Mouse (Mus musculus) spleen, adult 12 weeks (tissue): ENCODE measurements around the gene Blm.

Experiments used
- DNase-seq: peaks from one replicate; pipeline ENCODE4 v3.0.0; 2022; ENCODE audit warnings: low spot score

The Blm gene

GRCm38 (mm10) chr7:80439032-80439760 lies 95.7 kb downstream of the Blm start:
- no peak for DNase-seq

GRCm38 (mm10) chr7:80436571-80436970 lies 98.3 kb downstream of the Blm start:
- DNase-seq = no peak

- DNase-seq = no peak
Measured at GRCm38 (mm10) chr7:80435594-80435993, 99.3 kb downstream of the Blm start.

GRCm38 (mm10) chr7:80429661-80430060 lies 105.3 kb downstream of the Blm start:
- DNase-seq = no peak

- no peak for DNase-seq
Measured at GRCm38 (mm10) chr7:80427730-80428129, 107.2 kb downstream of the Blm start.

- DNase-seq = no peak
Measured at GRCm38 (mm10) chr7:80426363-80426762, 108.6 kb downstream of the Blm start.

GRCm38 (mm10) chr7:80424722-80425121 lies 110.2 kb downstream of the Blm start:
- DNase-seq = no peak

GRCm38 (mm10) chr7:80422759-80423480 lies 112.0 kb downstream of the Blm start:
- no peak for DNase-seq

GRCm38 (mm10) chr7:80421576-80421975 lies 113.3 kb downstream of the Blm start:
- no peak for DNase-seq

GRCm38 (mm10) chr7:80420586-80420985 lies 114.3 kb downstream of the Blm start:
- DNase-seq = no peak

GRCm38 (mm10) chr7:80419278-80419677 lies 115.6 kb downstream of the Blm start:
- no peak for DNase-seq

- DNase-seq = no peak
Measured at GRCm38 (mm10) chr7:80418036-80418435, 116.9 kb downstream of the Blm start.

GRCm38 (mm10) chr7:80417601-80418000 lies 117.3 kb downstream of the Blm start:
- DNase-seq = no peak

- DNase-seq = no peak
Measured at GRCm38 (mm10) chr7:80416969-80417368, 118.0 kb downstream of the Blm start.

- no peak for DNase-seq
Measured at GRCm38 (mm10) chr7:80414303-80414855, 120.5 kb downstream of the Blm start.

- DNase-seq = no peak
Measured at GRCm38 (mm10) chr7:80413512-80414302, 121.2 kb downstream of the Blm start.

GRCm38 (mm10) chr7:80412781-80413180 lies 122.1 kb downstream of the Blm start:
- no peak for DNase-seq

GRCm38 (mm10) chr7:80412279-80412678 lies 122.6 kb downstream of the Blm start:
- no peak for DNase-seq

GRCm38 (mm10) chr7:80410380-80410779 lies 124.5 kb downstream of the Blm start:
- no peak for DNase-seq

- DNase-seq = no peak
Measured at GRCm38 (mm10) chr7:80407712-80408111, 127.2 kb downstream of the Blm start.

GRCm38 (mm10) chr7:80406186-80406585 lies 128.7 kb downstream of the Blm start:
- no peak for DNase-seq

- no peak for DNase-seq
Measured at GRCm38 (mm10) chr7:80405188-80405695, 129.7 kb downstream of the Blm start, which contains the start of gene Furin. Gene Furin, minus strand, starts transcription at chr7:80405436.
